Mouse (Mus musculus): ENCODE data around the gene Zfp574.

The Zfp574 gene

DNA sequence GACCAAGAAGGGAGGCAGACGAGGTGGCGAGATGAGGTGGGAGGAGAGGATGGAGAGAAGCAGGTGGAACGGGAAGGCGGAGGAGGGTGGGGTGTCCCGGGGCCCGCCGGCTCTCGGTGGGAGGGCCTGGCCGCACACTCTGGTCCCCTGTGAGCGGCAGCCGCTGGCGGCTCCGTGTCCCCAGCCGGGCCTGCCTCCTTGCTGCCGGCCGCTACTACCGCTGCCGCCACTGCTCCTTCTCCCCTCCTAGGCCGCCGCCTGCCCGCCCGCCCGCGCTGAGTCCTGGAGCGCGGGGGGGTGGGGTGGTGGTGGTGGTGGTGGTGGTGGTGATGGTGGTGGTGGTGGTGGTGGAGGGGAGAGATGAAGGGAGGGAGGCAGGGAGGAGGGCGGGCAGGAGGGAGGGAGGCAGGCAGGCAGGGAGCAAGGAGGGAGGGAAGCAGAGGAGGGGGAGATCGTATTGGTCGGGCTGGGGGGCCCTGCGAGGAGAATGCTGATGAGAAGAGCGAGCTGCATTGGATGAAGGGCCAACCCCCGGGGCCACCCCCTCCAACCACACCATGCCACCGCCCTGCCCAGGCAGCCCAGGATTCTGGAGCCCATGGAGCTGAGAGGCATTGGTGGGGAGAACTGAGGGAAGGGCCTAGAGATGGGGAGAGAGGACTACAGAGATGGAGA is 486 bp downstream of the Zfp574 start:
- DNase-seq (ENCODE audit: low spot score) = peak; percentile 31

DNA sequence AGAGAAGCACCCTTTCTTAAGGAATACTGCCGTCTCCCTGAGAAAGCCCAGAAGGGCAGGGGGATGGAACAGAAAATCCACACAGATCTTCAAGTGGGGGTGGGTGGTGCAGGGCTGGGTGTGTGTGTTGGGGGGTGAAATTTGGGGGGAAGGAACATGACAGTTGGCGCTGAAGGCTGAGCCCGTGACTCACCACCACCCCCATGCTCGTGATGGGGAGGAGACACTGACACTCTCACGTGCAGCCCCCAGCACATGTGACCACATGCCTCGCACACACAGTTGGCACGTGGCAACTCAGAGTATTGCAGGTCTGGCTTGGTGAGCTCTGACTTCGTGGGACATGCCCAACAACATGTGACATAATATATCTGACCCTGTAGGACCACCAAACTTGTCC is 1.6 kb downstream of the Zfp574 start:
- no peak for DNase-seq (ENCODE audit: low spot score)

DNA sequence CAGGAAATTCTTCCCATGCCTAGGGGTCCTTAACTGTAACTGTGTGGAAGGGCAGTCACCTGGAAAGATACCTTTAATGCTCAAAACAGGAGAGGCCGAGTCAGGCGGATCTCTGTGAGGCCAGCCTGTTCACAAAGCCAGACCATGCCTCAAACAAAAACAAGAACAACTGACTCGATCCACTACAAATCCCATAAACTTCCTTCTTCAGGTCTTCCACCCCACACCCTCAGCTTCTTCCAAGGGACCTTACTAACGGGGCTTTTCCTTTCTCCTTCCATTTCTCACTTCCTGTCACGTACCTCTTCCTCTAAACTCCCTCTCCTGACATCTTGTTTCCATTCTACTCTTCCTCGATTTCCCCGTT is 3.9 kb downstream of the Zfp574 start:
- no peak for DNase-seq (ENCODE audit: low spot score)

DNA sequence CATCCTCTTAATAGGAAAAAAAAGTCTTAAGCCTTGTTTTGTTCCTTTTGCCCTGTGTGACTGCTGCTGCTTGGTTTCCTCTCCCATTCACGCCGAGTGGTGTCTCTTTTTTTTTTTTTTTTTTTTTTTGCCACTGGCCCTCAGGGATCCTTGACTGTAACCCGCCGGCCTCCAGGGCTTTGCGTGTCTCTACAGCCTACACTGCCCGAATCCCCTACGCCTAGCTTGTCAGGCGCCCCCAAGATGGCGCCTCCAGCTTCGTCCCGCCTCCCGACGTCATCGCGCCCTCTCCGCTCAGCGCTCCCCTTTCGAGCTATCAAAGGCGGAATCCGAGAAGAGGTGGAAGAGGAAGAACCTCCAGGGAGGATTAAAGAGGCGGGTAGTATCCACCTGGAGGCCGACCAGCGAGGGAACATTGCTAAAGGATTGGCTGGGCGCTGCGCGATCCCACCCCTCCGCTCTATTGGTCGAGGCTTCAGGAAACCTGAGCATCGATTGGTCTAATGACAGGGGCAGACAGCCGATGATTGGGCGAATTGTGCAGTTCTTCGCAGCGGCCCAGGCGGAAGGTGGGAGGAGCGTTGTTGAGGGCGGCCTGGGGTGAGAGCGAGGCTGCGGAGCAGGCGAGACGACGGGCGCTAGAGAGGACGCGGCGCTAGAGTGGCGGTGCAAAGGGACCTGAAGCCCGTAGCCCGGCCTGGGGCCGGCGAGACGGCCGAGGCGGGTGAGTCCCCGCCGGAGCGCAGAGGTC is 4.5 kb downstream of the Zfp574 start:
- peak; percentile 91 for DNase-seq (ENCODE audit: low spot score)

DNA sequence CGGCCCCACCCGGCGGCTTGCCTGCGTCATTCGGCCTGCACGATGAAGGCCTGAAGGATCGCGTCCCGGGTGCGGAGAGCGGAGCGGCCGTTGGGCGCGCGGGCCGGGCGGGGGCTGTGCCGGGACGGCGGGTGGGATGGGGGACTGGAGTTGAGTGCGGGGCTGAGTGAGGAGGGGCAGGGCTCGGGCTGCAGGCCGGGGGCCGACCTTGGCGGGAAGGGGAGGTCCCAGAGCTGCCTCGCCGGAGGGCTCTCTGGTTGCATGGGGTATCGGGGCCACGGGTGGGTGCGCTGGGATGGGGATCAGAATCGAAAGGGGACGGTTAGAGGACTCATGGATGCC is 5.0 kb downstream of the Zfp574 start:
- DNase-seq (ENCODE audit: low spot score) = no peak

DNA sequence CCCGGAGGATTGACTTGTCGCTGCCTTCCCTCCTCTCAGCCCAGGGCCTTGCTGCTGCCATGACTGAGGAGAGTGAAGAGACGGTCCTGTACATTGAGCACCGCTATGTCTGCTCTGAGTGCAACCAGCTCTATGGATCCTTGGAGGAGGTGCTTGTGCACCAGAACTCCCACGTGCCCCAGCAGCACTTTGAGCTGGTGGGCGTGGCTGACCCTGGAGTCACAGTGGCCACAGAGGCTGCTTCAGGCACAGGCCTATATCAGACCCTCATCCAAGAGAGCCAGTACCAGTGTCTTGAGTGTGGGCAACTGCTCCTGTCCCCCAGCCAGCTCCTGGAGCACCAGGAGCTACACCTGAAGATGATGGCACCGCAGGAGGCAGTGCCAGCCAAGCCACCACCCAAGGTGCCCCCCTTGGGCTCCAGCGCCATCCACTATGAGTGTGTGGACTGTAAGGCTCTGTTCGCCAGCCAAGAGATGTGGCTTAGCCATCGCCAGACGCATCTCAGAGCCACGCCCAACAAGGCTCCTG is 7.2 kb downstream of the Zfp574 start:
- no peak for DNase-seq (ENCODE audit: low spot score)

DNA sequence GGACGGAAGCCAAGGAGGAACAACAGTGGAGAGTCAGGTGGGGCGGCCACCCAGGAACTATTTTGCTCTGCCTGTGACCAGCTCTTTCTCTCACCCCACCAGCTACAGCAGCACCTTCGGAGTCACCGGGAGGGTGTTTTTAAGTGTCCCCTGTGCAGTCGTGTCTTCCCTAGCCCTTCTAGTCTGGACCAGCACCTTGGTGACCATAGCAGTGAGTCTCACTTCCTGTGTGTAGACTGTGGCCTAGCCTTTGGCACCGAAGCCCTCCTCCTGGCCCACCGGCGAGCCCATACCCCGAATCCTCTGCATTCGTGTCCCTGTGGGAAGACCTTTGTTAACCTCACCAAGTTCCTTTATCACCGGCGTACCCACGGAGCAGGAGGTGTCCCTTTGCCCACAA is 8.1 kb downstream of the Zfp574 start:
- DNase-seq (ENCODE audit: low spot score) = no peak

DNA sequence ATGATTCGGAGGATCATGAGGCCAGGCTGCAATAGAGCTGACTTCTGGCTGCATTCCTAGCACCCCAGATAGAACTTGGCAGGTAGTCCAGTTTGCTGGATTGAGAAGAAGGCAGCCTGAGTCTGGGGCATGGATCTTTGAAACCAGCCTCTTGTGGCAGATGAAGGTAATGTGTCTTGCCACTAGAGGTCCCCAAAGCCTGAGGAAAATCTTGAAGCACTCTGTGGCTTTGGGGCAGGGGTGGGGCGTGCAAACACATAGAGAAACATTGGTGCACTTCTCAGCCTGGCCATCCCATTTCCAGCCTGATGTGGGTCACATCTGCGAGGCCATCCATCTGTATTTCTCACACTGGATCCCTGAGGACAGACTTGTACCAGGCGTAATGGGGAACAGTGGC is 10.1 kb downstream of the Zfp574 start:
- DNase-seq (ENCODE audit: low spot score) = no peak

DNA sequence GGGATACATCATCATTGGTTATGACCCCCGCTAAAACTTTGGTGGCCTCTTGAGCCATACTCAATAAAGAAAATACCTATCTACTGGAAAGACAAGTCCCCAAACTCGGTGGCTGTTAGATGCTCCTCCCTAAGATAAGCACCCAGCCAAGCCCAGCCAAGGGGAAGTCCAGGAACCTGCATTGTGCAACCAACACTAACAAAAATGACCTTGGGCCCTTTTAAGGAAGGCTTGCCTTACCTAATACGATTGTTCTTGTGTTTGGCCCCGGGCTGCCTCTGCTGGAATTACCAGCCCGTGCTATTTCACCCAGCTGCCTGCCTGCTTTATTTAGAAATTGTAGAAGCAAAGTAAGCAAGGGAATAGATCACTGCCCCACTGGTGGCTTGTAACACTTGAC is 12.3 kb downstream of the Zfp574 start:
- DNase-seq (ENCODE audit: low spot score) = no peak

DNA sequence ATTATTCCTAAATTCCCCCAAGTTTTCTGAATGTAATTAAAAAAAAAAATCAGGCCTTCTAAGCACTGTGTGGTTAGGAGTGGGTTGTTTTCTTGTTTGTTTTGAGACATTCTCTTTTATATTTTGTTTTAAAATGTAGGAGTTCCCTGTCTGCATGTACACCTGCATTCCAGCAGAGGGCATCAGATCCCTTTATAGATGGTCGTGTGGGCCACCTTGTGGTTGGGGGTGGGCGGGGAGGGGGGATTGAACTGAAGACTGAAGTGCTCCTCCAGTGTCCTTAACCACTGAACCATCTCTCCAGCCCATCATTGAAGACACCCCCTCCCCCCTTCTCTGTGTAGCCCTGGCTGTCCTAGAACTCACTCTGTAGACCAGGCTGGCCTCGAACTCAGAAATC is 14.3 kb downstream of the Zfp574 start:
- DNase-seq (ENCODE audit: low spot score) = no peak

DNA sequence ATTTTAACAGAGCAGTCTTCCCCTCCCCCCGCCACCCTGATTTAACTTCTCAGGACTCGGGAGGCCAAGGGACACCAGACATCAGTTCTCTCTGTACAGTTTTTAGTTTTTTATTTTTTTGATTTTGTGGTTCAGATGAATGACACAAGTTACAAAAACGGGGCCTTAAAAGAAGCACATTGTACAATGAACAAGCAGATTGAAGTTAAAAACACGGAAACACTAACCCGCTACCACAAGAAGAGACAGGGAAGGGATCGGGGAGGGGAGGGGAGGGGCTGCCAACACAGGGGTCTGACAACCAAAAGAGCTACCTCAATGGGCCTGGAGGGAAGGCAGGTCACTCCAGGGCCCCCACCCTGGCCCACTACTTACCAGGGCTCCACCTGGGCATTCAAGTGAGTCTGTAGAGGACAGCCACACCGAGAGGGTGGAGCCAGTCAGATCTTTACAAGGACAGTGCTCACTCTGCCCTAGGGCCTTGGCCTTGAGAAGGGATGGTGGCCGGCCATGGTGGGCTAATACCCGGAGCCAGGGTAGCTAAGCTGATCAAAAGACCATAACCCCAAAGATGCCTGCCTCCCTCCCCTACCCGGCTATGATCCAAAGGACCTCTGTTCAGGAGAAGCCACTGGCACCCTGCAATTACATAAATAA is 15.0 kb downstream of the Zfp574 start:
- DNase-seq (ENCODE audit: low spot score) = no peak

DNA sequence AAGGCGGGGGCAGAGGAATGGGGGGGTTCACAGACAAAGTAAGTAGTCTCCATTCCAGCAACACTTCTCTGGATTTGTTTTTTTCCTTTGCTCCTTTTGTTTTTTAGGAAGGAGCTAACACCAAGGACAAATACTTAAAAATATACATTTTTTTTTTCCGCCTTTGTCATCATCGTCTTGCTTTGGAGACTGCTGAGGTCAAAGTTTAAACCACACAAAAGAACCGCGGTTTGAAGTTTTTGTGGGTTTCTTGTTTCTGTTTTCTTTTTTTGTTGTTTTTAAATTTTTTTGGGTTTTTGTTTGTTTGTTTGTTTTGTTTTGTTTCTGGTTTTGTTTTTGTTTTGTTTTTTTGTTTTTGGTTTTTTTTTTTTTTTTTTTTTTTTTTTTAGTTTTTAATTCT is 15.6 kb downstream of the Zfp574 start:
- DNase-seq (ENCODE audit: low spot score) = no peak

DNA sequence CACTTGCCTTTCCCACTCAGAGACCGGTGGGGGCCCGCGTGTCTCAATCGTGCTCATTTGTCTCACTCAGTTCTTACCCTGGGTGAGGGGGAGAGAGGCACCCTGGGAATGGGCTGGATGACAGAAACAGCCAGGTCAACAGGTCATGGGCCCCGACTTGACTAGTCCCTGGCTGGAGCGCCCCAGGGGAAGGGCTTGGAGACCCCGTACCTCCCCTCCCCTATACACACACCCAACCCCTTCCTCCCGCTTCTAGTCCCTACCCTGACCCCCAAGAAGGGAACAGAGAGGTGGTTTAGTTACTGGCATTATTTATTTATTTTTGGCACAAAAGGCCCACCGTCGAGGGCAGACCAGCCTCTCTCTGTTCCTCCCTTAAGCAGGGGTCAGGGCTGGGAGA is 16.2 kb downstream of the Zfp574 start:
- DNase-seq (ENCODE audit: low spot score) = no peak

DNA sequence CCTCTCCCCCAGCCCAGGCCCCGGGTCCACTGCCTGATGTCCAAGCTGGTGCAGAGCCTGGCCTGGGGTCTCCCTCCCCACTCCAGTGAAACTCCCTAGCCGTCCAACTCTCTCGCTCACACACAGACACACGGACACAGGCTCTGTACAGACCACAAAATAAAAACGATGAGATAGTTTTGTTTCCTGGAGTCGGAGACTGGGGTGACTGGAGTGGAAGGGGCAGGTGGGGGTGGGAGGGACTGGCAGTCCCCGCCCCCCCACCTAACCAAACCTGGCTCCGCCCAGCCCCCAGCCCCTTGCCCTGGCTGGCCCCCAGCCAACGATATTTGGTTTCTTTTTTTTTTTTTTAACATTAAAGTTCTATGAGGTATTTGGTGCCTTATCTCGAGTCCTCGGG is 16.6 kb downstream of the Zfp574 start:
- no peak for DNase-seq (ENCODE audit: low spot score)

DNA sequence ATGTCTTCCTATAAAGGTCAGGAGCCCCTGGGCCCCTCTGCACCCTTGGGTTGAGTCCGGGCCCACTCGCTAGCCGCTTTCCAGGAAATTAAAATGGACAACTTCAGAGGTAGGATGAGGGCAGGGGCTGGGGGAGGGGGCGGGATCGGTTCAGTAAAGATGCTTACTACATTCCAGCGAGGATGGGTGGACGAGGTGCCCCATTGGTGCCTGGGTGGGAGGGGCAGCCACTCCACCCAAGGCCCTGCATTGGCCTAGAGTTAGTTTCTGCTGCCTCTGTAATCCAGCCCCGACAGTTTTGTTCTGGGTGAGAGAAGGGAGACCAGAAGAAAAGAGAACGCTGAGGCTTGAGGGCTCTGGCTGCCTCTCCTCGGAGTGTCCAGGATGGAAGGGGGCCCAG is 17.5 kb downstream of the Zfp574 start:
- no peak for DNase-seq (ENCODE audit: low spot score)

DNA sequence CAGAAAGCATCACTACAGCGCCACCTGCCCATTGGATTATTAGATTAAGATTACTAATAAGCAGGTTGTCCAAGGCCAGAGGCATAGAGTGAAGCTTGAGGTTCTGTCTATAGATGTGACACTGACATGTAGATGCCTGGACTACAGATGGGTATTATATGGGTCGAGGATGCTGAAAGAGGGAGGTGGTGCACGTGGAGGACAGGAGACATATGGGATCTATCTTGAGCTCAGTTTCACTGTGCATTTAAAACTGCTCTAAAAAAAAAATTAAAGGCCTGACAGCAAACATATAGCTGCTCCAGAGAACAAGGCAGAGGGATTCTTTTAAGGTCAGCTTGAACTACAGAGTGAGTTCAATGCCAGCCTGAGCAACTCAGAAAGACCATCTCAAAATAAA is 25.8 kb downstream of the Zfp574 start:
- no peak for DNase-seq (ENCODE audit: low spot score)

DNA sequence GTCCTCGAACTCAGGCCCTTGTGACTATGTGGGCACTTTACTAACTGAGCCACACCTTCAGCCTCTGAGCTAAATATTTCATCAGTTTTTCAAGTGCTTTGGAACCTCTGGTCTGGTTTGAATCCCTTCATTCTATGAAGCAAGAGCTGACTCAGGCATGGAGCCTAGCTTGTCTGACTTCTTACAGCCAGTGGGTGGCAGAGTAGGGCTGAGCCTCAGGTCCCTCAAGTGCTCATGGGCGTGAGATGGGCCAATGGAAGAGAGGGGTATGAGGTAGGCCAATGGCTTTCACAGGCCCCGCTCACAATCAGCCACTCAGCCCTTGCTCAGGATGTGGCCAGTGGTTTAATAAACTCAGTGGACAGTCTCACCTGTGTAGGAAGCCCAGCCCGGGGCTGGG is 27.2 kb downstream of the Zfp574 start:
- no peak for DNase-seq (ENCODE audit: low spot score)

DNA sequence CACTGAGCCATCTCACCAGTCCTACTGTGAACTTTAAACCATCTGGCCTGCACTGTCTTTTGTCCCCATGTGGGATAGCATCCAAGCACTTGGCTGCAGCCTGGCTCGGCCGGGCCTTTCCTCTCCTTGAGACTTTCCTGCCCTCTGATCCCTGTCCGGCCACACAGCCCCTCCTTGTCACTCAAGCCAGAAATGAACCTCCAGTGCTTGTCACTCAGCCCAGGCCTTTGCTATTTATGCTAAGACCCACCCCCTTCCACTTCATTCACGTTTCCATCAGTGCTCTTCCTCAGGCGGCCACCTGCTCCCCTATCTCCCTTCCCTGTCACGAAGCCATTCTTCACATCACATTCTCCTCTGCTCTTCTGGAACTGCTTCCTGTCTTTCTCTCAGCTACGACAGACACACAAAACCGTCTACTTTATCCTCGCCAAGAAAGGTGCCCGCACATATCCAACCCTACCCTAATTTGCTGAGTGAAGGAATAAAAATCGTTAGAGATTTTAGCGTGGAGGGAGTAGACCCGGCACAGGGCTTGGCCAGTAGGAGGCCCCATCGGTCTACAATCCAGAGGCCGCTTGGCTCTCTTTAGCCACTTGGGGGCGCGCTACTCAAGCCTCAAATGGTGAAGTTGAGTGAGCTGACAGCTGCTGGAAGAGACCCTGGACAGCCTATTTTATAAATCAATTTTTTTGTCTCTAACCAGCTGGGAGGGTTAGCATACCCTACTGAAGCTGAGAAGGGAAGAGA is 33.2 kb downstream of the Zfp574 start:
- DNase-seq (ENCODE audit: low spot score) = peak; percentile 67

DNA sequence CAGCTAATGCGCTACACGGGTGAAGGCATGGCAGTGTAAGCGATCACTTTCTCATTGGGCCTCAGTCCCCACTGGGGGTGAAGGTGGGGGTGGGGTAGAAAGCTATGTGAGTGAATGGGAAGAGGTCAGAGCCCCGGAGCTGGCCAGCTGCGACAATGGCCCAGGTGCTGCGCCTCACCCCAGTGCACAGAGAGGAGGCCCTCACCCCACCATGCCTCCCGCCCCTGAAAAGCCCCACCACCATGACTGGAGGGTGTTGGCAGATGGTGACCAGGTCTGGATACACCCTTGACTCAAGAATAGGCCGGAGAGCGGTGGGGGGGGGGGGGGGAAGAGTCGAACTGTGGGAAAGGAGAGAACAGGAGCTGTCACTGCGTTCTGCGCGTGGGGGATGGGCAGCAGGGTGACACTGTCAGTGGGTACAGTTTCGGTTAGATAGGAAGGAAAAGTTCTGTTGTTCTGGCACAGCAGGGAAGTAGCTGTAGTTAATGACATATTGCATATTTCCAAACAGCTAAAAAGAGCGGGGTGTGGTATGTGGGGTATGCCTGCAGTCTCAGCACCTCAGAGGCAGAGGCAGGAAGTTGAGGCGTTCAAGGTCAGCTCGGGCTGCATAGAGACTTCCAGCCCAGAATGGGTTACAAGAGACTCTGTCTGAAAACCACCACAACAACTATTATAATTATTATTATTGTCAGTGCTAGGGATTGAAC is 34.6 kb downstream of the Zfp574 start:
- DNase-seq (ENCODE audit: low spot score) = no peak

DNA sequence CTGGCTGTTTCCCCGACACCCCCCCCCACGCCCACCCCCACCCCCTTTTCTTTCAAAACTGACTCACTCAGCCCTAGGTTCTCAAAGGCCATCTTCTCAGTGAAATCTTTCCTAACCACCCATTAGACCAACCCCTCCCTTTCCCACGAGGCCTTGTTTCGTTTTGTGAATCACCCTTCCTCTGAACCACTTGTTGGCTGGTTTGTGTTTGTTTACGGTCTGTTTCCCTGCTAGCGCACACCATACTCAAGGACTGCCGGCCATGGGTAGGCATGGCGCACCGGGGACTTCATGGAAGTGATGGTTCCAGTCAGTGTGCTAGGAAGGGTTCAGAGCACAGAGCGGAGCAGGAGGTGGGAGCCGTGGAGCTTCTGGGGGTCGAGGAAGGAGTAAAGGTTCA is 37.0 kb downstream of the Zfp574 start:
- DNase-seq (ENCODE audit: low spot score) = no peak

DNA sequence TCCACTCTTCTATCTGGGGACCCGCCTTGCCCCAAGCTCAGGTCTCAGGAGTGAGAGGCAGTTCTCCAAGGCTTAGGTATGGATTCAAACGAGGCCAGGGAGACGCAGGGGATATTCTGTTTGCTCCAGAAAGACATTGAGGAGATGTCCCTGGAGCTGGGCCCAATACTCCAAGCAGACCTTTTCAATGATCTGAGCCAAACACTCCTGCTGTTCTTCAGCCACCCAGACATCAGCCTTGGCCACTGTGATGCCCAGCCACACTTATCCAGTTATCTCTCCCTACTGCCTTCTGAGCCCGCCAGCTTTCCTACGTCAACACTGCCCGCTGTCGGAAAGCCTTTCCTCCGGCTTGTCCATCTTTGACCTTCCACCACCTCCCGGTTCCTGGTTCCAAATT is 38.0 kb downstream of the Zfp574 start:
- DNase-seq (ENCODE audit: low spot score) = no peak
